Mouse (Mus musculus): ENCODE data around the gene Phactr3. TPM values are rescaled to one million over a fixed set of nuclear protein-coding genes. Genes with fewer than 3 reads are reported as not detected.
"Not testable (repeated sequence)": the region's sequence is repeated elsewhere in the genome, so short reads cannot be mapped to it uniquely, and the experiment has no call there.

The Phactr3 gene
- 4.2 and 4.3 TPM in 2 replicates for polyA plus RNA-seq (2014; fragmentation: Nextera tagmentation; extraction: Ambion mirVana)

DNA sequence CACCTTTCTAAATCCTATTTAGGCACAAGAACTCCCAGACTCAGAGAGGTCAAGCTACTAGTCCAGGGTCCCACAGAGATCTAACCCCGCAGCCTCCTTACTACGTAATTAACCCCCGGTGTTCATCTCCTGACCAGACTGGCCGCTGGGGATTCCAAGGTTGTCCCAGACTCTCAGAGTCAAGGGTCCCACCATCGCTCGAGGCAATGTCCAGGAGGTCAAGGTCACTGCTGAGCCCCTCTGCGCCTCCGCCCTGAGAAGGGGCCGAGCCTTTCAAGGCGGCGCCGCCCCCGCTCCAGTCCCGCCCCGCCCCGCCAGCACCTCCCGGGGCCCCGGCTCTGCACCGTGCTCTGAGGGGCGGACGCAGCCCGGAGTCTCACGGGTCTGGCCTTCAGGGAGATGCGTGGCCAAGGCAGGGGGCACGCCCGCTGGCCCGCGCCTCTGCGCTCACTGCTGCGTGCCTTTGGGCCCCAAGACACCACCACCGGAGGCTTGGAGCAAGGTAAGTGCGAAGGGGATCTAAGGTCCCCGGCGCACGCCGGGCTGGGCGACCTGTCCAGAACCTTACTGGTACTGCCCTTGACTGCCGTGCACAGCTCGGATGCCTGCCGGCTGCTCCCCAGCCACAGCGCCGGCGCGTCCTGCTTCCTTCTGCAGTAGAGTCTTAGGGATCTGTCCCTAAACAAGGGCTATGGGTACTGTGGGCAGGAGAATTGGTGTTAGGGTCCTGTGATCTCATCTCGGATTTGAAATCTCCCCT is at the start of gene Phactr3:
Phactr3 (plus strand) TSS at position 175 of the 760 bp plus-strand sequence.
- Histone ChIP-seq H3K36me3 (ENCODE audit: control insufficient read depth, insufficient read depth, low read length) (no peaks in the 10 kb centered on the region), H3K9ac (ENCODE audit: low read length) (peak within 1 kb of the TSS; percentile 55), H3K4me2 (ENCODE audit: low read depth, severe bottlenecking) (peak within 1 kb of the TSS; percentile 99), H3K27me3 (ENCODE audit: control insufficient read depth, insufficient read depth, low read length) (peaks cover 4% of the 10 kb centered on the region; the same call in 1 of the 2 replicates), H3K4me3 (ENCODE audit: low read depth, low read length) (peak within 1 kb of the TSS; percentile 40), H3K27ac (replicated peaks; ENCODE audit: low read depth, low read length) (no peak within 1 kb of the TSS), H3K9me3 (ENCODE audit: control insufficient read depth, low read length) (no peaks in the 10 kb centered on the region), H3K4me1 (ENCODE audit: control insufficient read depth, insufficient read depth, low read length) (peaks cover 25% of the 10 kb centered on the region)
- ATAC-seq (ENCODE audit: insufficient number of reproducible peaks, low FRiP score, low TSS enrichment, low read depth): peak; percentile 31; the same call in 1 of the 2 replicates
- under 1% methylated on average over 36 of the region's 45 CpGs for WGBS
- DNase-seq (ENCODE audit: low spot score): peak; percentile 64

DNA sequence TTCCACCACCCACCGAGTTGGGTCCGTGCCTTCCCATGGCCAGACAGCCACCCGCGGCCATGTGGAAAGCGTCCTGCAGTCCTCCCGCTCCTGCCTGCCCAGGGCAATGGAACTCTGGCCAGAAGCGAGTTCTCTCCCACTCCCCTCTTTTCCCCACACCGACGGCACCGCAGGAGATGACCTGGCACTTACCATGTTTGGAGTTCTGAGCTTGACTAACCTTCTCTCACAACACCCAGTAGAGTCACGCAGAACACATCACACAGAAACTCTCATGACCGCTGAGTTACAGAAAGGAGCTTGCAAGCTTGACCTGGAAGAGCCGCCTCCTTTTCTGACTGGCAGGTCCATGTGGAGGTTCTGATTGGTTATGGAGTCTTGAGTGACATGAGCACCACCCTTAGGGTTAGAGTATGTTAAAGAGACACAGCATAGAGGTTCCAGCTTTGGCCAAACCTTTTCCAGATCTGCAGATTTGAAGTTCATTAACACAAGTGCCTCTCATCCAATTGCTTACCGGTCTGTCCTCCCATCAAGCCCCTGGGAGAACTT is 40.5 kb upstream of the Phactr3 start, which contains the start of gene Zfp931:
Zfp931 (minus strand) TSS at position 311 of the 552 bp plus-strand sequence.
- H3K4me2 ChIP-seq (ENCODE audit: low read depth, severe bottlenecking): peak within 1 kb of the TSS; percentile 35
- WGBS: 0% methylated on average over 3 of the region's 14 CpGs
- H3K36me3 ChIP-seq (ENCODE audit: control insufficient read depth, insufficient read depth, low read length); H3K27me3 ChIP-seq (ENCODE audit: control insufficient read depth, insufficient read depth, low read length); DNase-seq (ENCODE audit: low spot score); H3K4me1 ChIP-seq (ENCODE audit: control insufficient read depth, insufficient read depth, low read length); H3K9ac ChIP-seq (ENCODE audit: low read length); ATAC-seq (ENCODE audit: insufficient number of reproducible peaks, low FRiP score, low TSS enrichment, low read depth); H3K27ac ChIP-seq (replicated peaks; ENCODE audit: low read depth, low read length); H3K9me3 ChIP-seq (ENCODE audit: control insufficient read depth, low read length): not testable (repeated sequence)
- H3K4me3 ChIP-seq (ENCODE audit: low read depth, low read length): peak within 1 kb of the TSS; percentile 29

DNA sequence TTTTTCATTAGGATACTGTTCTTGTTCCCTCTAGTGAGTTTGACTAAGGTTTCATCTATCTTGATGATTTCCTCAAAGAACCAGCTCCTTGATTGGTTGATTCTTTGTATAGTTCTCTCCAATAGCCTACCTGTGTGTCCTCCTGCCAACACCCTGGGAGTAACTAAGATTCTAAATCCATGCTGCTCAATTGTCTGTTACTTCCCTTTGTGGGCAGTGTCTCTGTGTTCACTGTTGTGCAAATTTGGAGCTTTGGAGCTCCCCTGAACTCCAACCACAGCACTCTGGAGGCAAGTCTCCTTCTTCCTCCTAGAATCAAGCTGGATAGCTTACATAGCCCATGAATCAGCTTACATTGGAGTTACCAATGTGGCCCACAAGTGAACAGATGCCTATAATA is 29.2 kb upstream of the Phactr3 start:
- H3K9me3 ChIP-seq (ENCODE audit: control insufficient read depth, low read length): no peaks in the 10 kb centered on the region
- H3K9ac ChIP-seq (ENCODE audit: low read length): no peak overlapping the region
- H3K27ac ChIP-seq (replicated peaks; ENCODE audit: low read depth, low read length): no peak overlapping the region
- no peaks in the 10 kb centered on the region for H3K27me3 ChIP-seq (ENCODE audit: control insufficient read depth, insufficient read depth, low read length)
- DNase-seq (ENCODE audit: low spot score) (no peak), ATAC-seq (ENCODE audit: insufficient number of reproducible peaks, low FRiP score, low TSS enrichment, low read depth) (no peak)
- H3K4me2 ChIP-seq (ENCODE audit: low read depth, severe bottlenecking): no peak overlapping the region
- no peak overlapping the region for H3K4me3 ChIP-seq (ENCODE audit: low read depth, low read length)
- H3K4me1 ChIP-seq (ENCODE audit: control insufficient read depth, insufficient read depth, low read length): no peaks in the 10 kb centered on the region
- no peaks in the 10 kb centered on the region for H3K36me3 ChIP-seq (ENCODE audit: control insufficient read depth, insufficient read depth, low read length)

DNA sequence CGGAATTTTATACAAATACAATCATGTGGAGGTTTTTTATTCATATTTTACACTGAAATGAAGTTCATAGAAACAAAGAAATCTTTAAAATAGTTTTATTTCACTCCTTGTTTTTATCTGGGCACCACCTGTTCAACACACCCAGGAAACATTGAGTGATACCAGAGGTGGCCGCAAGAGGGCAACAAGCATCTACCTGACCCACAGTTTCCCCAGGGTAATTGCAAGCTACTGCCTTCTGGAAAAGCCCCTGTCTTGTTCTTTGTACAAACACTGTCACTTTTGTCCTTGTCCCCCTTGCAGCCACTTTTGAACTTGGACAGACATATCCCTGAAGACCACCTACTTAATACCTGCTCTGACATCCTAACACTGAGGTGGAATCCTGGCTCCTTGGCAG is 20.8 kb upstream of the Phactr3 start:
- WGBS: 7% methylated on average over 2 of the region's 2 CpGs
- H3K27ac ChIP-seq (replicated peaks; ENCODE audit: low read depth, low read length): no peak overlapping the region
- no peak overlapping the region for H3K4me3 ChIP-seq (ENCODE audit: low read depth, low read length)
- no peak for ATAC-seq (ENCODE audit: insufficient number of reproducible peaks, low FRiP score, low TSS enrichment, low read depth)
- peak; percentile 84 for DNase-seq (ENCODE audit: low spot score)
- no peaks in the 10 kb centered on the region for H3K4me1 ChIP-seq (ENCODE audit: control insufficient read depth, insufficient read depth, low read length)
- no peak overlapping the region for H3K4me2 ChIP-seq (ENCODE audit: low read depth, severe bottlenecking)
- no peak overlapping the region for H3K9ac ChIP-seq (ENCODE audit: low read length)
- H3K36me3 ChIP-seq (ENCODE audit: control insufficient read depth, insufficient read depth, low read length): no peaks in the 10 kb centered on the region
- no peaks in the 10 kb centered on the region for H3K27me3 ChIP-seq (ENCODE audit: control insufficient read depth, insufficient read depth, low read length)
- H3K9me3 ChIP-seq (ENCODE audit: control insufficient read depth, low read length): no peaks in the 10 kb centered on the region

DNA sequence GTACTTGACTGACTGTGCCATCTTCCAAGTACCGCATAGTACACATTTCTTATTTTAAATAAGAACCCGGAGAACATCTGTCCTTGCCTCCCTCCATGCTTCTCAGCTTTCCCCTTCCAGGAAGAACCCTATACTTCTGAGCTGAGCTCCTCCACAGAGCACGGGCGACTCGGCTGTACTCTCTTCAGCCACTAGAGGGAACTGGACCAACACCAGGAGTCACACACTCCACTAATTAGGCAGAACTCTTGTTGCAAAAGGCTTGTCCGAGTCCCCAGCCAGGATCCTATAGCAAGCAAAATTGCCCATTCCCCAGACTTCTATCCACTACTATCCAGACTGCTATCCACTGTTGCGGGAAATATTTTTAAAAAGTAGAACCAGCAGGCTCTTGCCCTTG is 16.8 kb upstream of the Phactr3 start:
- DNase-seq (ENCODE audit: low spot score) (peak; percentile 78), ATAC-seq (ENCODE audit: insufficient number of reproducible peaks, low FRiP score, low TSS enrichment, low read depth) (peak; percentile 79)
- H3K4me1 ChIP-seq (ENCODE audit: control insufficient read depth, insufficient read depth, low read length): no peaks in the 10 kb centered on the region
- H3K36me3 ChIP-seq (ENCODE audit: control insufficient read depth, insufficient read depth, low read length): no peaks in the 10 kb centered on the region
- H3K9ac ChIP-seq (ENCODE audit: low read length): no peak overlapping the region
- no peak overlapping the region for H3K27ac ChIP-seq (replicated peaks; ENCODE audit: low read depth, low read length)
- WGBS: 10% methylated on average over 7 of the region's 7 CpGs
- H3K4me2 ChIP-seq (ENCODE audit: low read depth, severe bottlenecking): no peak overlapping the region
- no peaks in the 10 kb centered on the region for H3K9me3 ChIP-seq (ENCODE audit: control insufficient read depth, low read length)
- no peak overlapping the region for H3K4me3 ChIP-seq (ENCODE audit: low read depth, low read length)
- H3K27me3 ChIP-seq (ENCODE audit: control insufficient read depth, insufficient read depth, low read length): no peaks in the 10 kb centered on the region

DNA sequence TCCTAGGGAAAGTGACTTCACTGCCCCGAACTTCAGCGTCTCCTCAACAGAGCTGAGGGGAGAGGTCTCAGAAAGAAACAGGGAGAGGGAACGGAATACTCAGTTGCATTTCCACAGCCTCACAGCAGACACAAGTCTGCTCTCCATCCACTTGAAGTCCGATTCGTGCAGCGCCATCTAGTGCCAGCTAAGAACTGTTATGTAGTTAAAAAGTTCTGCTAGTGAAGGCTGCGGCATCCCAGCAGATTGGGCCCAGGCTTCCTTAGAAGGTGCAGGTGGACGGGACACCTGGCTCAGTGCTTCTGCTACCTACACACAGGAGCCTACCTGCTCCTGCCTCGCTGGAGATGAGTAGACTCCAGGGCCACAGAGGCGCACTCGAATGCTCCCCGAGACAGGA is 829 bp upstream of the Phactr3 start:
- Histone ChIP-seq H3K27ac (replicated peaks; ENCODE audit: low read depth, low read length) (no peak overlapping the region), H3K4me2 (ENCODE audit: low read depth, severe bottlenecking) (no peak overlapping the region), H3K9ac (ENCODE audit: low read length) (no peak overlapping the region), H3K9me3 (ENCODE audit: control insufficient read depth, low read length) (no peaks in the 10 kb centered on the region), H3K36me3 (ENCODE audit: control insufficient read depth, insufficient read depth, low read length) (no peaks in the 10 kb centered on the region), H3K4me1 (ENCODE audit: control insufficient read depth, insufficient read depth, low read length) (peaks cover 20% of the 10 kb centered on the region), H3K27me3 (ENCODE audit: control insufficient read depth, insufficient read depth, low read length) (peaks cover 4% of the 10 kb centered on the region; the same call in 1 of the 2 replicates), H3K4me3 (ENCODE audit: low read depth, low read length) (no peak overlapping the region)
- ATAC-seq (ENCODE audit: insufficient number of reproducible peaks, low FRiP score, low TSS enrichment, low read depth) (no peak), DNase-seq (ENCODE audit: low spot score) (peak; percentile 76)
- 26% methylated on average over 12 of the region's 12 CpGs for WGBS

DNA sequence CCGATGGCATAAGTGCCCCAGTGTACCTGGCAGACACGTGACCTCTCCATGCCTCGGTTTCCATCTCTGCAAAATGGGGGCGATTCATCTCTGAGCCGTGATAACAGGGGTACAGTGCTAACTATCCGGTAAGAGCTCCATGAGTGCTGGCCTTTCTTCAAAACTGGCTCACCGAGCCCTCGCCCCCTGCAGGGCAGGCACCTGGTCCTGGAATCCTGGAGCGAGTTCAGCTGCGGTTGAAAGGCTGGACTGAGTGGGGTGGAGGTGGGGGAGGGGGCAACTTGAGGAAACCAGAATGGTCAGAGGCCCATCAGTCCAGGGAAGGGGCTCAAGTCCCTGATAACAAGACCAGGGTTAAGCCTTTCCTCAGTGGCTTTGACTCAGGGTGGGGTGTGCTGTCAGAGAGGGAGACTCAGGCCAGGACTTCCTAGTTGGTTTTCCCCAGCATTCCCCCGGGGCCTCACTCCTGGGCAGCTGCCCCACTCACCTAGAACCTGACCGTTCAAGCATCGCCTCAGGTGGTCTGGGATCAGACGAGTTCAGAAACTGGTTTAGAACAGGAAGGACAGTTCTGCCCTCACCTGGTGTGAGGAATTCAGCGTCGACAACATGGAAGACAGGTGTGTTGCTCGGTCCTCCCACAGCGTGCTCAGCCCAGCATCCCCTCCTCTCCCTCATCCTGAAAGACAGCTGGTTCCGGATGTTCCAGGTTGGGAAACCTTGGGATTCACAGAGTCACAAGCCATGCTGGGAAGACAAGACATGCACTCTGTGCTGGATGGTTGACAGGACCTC is 983 bp downstream of the Phactr3 start:
- no peak overlapping the region for H3K27ac ChIP-seq (replicated peaks; ENCODE audit: low read depth, low read length)

DNA sequence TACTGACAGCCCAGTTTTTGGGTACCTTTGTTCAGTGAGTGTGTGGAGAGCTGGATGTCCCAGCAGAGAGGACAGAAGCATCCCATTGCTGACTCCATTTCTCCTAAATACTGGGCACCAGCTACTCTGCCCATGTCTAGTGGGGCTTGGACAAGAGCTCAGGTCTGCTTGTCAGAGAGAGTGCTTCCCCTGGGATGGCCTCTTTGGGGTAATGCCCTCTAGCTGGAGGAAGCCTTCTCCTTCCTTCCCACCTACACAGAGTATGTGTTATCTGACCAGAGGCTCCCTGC is 1.5 kb downstream of the Phactr3 start:
- H3K4me2 ChIP-seq (ENCODE audit: low read depth, severe bottlenecking): no peak overlapping the region
- no peak overlapping the region for H3K27ac ChIP-seq (replicated peaks; ENCODE audit: low read depth, low read length)
- DNase-seq (ENCODE audit: low spot score): no peak
- ATAC-seq (ENCODE audit: insufficient number of reproducible peaks, low FRiP score, low TSS enrichment, low read depth): no peak
- no peak overlapping the region for H3K4me3 ChIP-seq (ENCODE audit: low read depth, low read length)
- H3K9ac ChIP-seq (ENCODE audit: low read length): no peak overlapping the region
- peaks cover 4% of the 10 kb centered on the region; the same call in 1 of the 2 replicates for H3K27me3 ChIP-seq (ENCODE audit: control insufficient read depth, insufficient read depth, low read length)
- H3K4me1 ChIP-seq (ENCODE audit: control insufficient read depth, insufficient read depth, low read length): peaks cover 25% of the 10 kb centered on the region
- H3K9me3 ChIP-seq (ENCODE audit: control insufficient read depth, low read length): no peaks in the 10 kb centered on the region
- no peaks in the 10 kb centered on the region for H3K36me3 ChIP-seq (ENCODE audit: control insufficient read depth, insufficient read depth, low read length)

More for the DNA sequence above, 983 bp downstream of the Phactr3 start:
- peaks cover 25% of the 10 kb centered on the region for H3K4me1 ChIP-seq (ENCODE audit: control insufficient read depth, insufficient read depth, low read length)
- H3K27me3 ChIP-seq (ENCODE audit: control insufficient read depth, insufficient read depth, low read length): peaks cover 4% of the 10 kb centered on the region; the same call in 1 of the 2 replicates
- no peak overlapping the region for H3K9ac ChIP-seq (ENCODE audit: low read length)
- peak; percentile 31; the same call in 1 of the 2 replicates for ATAC-seq (ENCODE audit: insufficient number of reproducible peaks, low FRiP score, low TSS enrichment, low read depth)
- DNase-seq (ENCODE audit: low spot score): peak; percentile 50
- peak overlapping the region; percentile 99 for H3K4me2 ChIP-seq (ENCODE audit: low read depth, severe bottlenecking)
- 19% methylated on average over 19 of the region's 19 CpGs for WGBS
- no peaks in the 10 kb centered on the region for H3K9me3 ChIP-seq (ENCODE audit: control insufficient read depth, low read length)
- no peaks in the 10 kb centered on the region for H3K36me3 ChIP-seq (ENCODE audit: control insufficient read depth, insufficient read depth, low read length)
- H3K4me3 ChIP-seq (ENCODE audit: low read depth, low read length): peak overlapping the region; percentile 40
